Mouse (Mus musculus): ENCODE results near the gene Ccna2.

Gene Ccna2

DNA sequence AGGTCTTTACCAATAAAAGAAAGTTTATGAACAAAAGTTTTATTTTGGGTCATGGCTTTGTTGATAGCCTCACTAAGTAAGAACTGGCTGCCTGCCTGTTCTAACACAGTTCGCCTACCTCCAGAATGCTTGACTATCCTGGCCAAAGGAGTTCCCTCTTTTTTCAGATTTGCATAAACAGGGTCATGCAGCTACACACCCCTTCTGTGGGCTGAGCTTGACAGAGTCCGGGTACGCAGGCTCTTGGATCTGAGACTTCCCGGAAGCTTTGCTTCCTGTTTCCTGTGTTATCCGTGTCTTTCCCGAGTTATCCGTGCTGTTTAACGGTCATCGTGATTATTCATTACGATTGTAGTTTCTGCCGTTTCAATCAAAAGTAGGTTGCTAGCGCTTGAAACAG lies 35.9 kb downstream of the Ccna2 start:
- in situ Hi-C loops (cut with MboI, MseI) = loop anchor here (10.0 kb wide), 1 partner anchor 1211 kb away; no protein-coding TSS in a partner anchor

DNA sequence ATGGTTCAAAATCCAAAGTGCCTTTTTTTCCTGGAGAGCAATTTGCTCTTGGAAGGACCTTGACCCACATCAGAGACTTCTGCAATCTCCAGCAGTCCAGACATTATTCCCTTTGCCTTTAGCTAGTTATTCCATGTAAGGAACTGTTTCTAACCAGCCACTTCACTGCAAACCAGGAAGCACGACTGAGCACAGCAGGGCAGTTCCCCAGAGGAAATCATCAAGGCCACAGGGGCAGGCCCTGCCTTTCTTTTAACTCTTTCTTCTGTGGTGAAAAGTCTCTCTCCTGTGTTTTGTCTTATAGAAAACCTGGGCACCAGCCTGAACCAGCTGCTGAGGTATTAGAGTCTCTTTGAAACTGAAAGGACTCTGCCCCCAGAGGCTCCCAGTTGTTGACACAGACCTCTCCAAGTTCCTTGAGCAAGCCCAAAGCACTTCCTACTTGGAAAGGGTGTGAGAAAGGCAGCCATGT lies 38.7 kb downstream of the Ccna2 start:
- in situ Hi-C loops (cut with MboI, MseI) = loop anchor here (10.0 kb wide), 1 partner anchor 1208 kb away; no protein-coding TSS in a partner anchor

DNA sequence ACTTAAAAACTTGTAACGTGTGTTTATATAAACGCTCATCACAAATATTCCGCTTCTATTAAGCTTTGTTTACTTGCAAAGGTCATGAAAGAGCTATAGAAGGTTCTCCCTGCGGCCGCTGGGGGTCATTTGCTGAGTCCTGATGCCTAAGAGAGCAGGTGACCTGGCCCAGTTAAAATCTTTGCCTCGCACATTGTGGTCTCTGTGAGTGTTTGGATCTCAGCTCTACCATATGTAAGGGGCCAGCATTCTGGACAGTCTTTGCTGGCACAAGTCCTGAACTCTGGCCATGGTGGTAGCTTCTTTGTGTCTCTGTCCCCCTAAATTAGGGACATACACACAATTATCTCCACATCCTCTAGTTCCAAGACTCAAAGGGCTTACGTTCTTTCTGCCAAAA lies 39.2 kb downstream of the Ccna2 start:
- in situ Hi-C loops (cut with MboI, MseI) = loop anchor here (10.0 kb wide), 1 partner anchor 1208 kb away; no protein-coding TSS in a partner anchor

DNA sequence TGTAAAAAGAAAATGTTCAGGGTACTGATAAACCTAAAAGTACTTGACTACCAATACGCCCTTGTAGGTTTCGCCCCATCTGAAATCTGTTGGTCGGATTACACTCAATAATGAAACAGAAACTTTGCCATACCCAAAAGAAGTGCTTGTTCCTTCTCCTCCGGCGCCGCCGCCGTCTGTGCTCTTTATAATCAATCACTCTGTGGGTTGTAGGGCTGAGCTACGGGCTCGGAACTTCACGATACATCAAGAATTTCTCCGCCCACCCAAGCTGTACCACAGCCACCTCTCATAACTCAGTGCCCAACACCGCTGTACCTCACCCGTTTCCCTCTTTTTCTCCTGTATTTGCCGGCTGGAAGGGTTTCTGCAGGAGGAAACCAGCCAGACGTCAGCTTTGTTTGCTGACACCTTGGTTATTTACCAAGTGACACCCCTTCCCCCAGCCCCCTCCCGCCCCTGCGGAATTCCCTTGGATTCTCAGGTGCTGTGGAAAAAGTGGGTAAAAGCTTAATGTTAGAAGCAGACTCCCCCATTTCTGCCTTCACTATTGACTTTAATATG lies 39.9 kb downstream of the Ccna2 start:
- in situ Hi-C loops (cut with MboI, MseI) = loop anchor here (10.0 kb wide), 1 partner anchor 1207 kb away; no protein-coding TSS in a partner anchor

DNA sequence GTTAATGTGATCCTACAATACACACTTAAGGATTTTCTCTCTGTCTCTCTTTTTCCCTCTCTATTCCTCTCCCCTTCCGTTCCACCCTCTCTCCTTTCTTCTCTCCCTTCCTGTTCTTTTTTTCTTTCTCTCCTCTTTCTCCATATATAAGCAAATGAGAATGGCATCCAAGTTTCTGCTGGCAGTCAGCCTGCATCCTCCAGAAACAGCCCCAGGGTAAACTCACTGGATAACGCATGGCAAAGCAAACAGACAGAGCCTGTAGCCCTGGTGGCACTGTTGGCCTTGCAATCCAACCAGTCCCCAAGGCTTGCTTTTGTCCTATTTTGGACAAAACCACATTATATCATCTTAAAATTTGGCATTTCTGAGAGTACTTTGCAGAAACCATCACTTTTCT lies 40.7 kb downstream of the Ccna2 start:
- in situ Hi-C loops (cut with MboI, MseI) = loop anchor here (10.0 kb wide), 1 partner anchor 1206 kb away; no protein-coding TSS in a partner anchor

DNA sequence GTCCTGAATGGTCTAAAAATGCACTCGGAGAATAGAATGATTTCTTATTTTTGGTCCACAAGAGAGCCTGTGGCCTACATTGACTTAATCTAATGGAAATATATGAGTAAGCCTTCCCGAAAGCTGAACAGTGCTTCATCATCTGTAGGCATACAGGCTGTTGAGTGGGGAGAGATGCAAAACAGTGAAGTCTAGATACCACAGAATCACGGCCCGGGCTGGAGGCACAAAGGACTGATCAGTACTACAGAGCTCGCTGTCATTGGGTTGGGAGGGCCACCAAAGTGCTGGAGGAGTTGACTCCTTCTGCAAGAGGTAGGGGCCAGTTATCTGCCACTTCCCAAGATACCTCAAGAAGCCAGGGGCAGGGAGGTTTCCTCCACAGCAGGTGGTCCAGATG lies 41.2 kb downstream of the Ccna2 start:
- in situ Hi-C loops (cut with MboI, MseI) = loop anchor here (10.0 kb wide), 1 partner anchor 1206 kb away; no protein-coding TSS in a partner anchor

DNA sequence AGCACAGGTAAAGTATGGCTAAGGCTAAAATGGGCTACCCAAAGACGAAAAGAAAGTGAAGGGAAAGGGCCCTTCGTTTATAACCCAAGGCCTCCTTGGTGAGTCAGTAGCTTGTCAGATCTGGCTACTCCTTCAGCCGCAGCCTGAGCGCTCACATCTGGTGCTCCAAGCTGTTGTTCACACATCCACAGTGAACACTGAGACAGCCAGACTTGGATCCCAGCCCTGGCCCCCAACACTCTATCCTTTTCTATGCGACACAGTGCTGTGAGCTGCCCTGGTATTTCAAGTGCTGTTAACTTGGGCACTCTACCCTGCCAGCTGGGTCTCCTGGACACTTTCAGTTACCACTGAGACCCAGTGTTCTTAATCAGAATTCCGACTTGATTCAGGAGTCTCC lies 41.6 kb downstream of the Ccna2 start:
- in situ Hi-C loops (cut with MboI, MseI) = loop anchor here (10.0 kb wide), 1 partner anchor 1206 kb away; no protein-coding TSS in a partner anchor

DNA sequence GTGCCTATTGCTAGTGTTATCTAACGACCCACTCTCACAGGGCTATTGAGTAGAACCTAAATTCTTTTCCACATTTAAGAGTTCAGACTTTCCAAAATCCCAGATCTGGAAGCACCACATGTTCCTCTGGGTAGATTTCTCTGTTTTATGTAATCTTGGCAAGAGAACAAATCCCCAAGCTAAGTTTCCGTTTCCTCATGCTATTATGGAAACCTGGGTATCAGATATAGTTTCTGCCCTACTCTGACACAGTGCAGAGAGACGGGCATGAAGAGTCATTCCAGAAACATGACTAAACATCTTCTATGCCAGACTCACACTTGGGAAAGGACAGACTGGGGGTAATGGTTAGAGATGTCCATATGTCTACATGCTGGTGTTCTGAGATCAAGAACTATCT lies 47.5 kb downstream of the Ccna2 start:
- in situ Hi-C loops (cut with MboI, MseI) = no loop called here

DNA sequence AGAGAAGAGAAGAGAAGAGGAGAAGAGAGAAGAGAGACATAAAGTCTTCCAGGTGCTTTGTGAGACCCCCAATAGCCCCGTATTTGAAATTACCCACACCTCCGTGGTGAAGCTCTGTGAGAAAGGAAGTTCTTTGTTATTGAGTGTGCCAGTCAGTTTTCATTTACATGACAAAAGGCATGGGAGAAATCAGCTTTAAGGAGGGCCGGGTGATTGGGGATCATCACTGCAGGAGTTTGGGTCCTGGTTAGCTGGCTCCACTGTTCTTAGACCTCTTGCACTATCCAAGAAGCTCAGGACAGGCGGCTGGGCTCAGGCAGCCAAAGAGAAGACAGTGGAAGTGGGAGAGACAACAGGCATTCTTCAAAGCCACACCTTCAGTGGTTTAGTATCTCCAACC lies 49.8 kb downstream of the Ccna2 start:
- in situ Hi-C loops (cut with MboI, MseI) = no loop called here

DNA sequence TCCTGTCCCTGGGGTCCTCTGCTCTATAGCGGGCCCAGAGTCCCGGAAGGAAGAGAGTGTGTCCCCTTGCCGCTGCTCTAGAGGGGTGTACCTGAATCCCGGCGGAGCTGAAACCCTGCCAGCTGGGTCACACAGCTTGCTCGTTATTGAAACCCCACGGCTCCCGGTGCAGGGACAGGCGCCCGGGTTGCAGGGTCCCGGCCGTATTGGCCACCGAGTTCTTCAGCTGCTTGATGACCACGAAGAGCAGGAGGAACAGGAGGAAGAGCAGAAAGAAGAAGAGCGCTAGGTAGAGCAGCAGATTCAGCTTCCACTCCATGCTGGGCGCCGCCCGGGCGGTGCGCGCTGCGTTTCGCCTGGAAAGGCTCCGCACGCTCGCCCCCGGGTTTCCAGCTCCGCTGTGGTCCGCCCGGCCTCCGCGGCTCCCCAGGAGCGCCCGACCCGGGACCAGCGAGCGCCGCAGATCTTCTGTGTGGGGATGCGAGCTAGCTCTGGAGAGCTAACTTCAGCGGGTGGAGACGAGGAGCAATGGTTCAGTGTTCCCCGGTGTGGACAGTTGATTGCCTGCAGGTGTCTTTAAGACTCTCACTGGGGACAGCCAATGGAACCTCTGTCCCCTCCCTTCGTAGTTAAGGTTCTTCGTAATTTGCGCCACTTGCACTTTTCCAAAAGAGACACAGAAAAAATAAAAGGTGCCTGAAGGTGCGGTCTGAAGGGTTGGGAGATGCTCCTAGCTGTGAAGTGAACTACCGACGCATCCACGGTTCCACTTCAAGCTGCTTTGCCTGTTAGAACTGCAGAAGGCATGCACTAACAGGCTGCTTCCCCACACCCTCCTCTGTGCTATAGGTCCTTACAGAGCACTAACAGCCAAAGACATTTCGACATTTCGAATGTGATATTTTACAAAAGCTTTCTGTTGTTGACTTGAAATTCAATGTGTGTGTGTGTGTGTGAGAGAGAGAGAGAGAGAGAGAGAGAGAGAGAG lies 50.6 kb downstream of the Ccna2 start, which contains the start of gene Gm11549:
Gm11549 (minus strand) TSS at position 741 of the 988 bp plus-strand sequence.
- in situ Hi-C loops (cut with MboI, MseI) = no loop called here

DNA sequence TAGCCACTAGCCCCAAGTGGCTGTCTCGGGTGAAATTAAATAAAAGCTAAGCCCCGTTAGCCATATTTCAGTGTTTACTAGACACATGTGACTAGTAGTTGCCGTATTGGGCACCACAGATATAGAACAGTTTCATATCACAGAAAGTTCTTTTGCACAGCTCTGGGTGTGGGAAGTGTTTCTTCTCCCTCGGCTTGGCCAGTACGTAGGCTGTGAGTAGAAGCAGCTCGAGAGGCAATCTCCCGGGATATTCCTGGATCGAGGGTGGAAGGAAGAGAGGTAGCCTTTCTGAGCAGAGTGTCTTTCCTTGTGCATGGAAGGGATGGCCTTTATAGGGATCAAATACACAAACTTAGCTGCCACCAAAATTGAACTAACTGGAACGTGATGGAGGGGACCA lies 55.8 kb downstream of the Ccna2 start:
- in situ Hi-C loops (cut with MboI, MseI) = no loop called here

Measured in T-helper 1 cell (primary cell).